Mouse (Mus musculus): ENCODE data around the gene Emd.

Emd gene

GRCm38 (mm10) chrX:74273422-74274322, 19.2 kb downstream of the Emd start:
- no peak for DNase-seq (ENCODE audit: low spot score)

GRCm38 (mm10) chrX:74277916-74278315, 23.4 kb downstream of the Emd start:
- DNase-seq (ENCODE audit: low spot score): no peak

- DNase-seq (ENCODE audit: low spot score): no peak
Observed at GRCm38 (mm10) chrX:74281041-74281731, 26.7 kb downstream of the Emd start.

- peak; percentile 41 for DNase-seq (ENCODE audit: low spot score)
Observed at GRCm38 (mm10) chrX:74281732-74282394, 27.4 kb downstream of the Emd start, which contains the start of the genes Taz and Dnase1l1. Gene Taz, plus strand, starts transcription at chrX:74281912. Gene Dnase1l1, minus strand, starts transcription at chrX:74282337.

GRCm38 (mm10) chrX:74282395-74283091, 28.1 kb downstream of the Emd start:
- peak; percentile 83 for DNase-seq (ENCODE audit: low spot score)

- no peak for DNase-seq (ENCODE audit: low spot score)
Observed at GRCm38 (mm10) chrX:74283092-74283437, 28.6 kb downstream of the Emd start.

GRCm38 (mm10) chrX:74293431-74293830, 38.9 kb downstream of the Emd start:
- DNase-seq (ENCODE audit: low spot score): no peak

- peak; percentile 94 for DNase-seq (ENCODE audit: low spot score)
Observed at GRCm38 (mm10) chrX:74296538-74297448, 42.3 kb downstream of the Emd start, which contains the start of gene Atp6ap1. Gene Atp6ap1, plus strand, starts transcription at chrX:74297097.

GRCm38 (mm10) chrX:74298348-74298747, 43.9 kb downstream of the Emd start:
- no peak for DNase-seq (ENCODE audit: low spot score)

GRCm38 (mm10) chrX:74299721-74300120, 45.2 kb downstream of the Emd start:
- no peak for DNase-seq (ENCODE audit: low spot score)

- DNase-seq (ENCODE audit: low spot score): peak; percentile 66
Observed at GRCm38 (mm10) chrX:74304867-74305700, 50.6 kb downstream of the Emd start, which contains the start of gene Gdi1. Gene Gdi1, plus strand, starts transcription at chrX:74304998.

Measured in layer of hippocampus, adult 11-12 months (tissue).